Mouse (Mus musculus) left cerebral cortex, postnatal 4 days (tissue): ENCODE data around the gene Adgrl2. TPM values are rescaled to one million over a fixed set of nuclear protein-coding genes. Genes with fewer than 3 reads are reported as not detected.

Source experiments
- DNase-seq: peaks from one replicate; pipeline ENCODE4 v3.0.0-alpha.2; 2022
- intact Hi-C: fragments of 180-260 bp; cut with DNase I; formaldehyde crosslinking; loops from one replicate; pipeline ENCODE4 v1.15.1; 2025
- total RNA-seq, 2 experiments: library from RNA; stranded (reverse); gene quantifications; 2 replicates each; pipeline ENCODE4 v1.2.3; 2021

Adgrl2 gene
- total RNA-seq, 2 experiments from 2014 or later, result 258 to 274 TPM

DNA sequence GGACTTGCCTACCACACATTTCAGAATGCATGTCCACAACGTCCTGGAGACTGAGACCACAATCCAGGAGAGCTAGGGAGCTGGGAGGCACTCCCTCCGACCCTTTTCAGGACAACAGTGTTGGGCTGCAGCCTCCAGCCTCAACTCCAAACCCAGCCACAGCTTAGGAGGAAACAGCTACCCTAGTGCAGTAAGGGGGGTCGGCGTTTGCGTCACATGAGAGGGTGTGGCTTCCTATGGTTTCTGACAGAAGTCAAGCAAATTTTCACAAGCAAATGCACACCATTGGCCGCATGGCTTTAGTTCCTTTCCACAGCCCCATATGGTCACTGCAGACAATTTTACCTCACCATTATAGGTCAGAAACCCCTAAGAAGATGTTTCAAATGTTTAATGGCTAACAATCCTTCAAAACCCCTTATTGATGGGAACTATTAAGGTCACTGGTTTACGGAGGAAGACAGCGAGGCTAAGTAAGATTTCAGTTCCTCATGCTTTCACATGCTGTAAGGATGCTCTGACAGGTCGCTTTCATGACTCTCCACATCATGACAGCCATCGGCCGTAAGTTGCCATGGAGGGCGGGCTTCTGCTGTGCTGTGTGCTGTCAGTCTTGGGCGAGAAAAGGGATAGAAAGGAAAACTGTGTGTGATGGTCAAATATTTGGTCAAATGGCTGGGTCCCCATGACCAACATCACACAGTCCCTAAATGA is 94.8 kb downstream of the Adgrl2 start:
- intact Hi-C loops, result no loop called here
- no peak for DNase-seq

DNA sequence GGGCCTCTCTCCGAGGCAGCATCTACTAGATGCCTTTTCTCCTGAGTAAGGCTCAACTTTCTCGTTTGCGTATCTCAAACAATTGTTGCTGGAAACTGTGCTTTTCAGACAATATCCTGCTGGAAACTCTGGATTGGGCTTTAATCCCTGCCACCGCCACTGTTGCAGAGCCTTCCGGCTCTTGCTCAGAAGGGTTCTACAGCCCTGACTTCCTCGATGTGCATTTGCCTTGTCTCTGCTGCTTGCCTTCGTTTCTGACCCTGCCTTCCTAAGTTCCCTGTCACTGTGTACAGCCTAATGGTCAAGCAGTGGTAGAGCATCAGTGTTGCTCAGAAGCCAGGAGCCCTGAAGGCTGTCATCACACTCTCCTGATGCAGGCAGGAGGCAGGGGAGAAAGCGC is 95.5 kb downstream of the Adgrl2 start:
- intact Hi-C loops, result no loop called here
- no peak for DNase-seq

DNA sequence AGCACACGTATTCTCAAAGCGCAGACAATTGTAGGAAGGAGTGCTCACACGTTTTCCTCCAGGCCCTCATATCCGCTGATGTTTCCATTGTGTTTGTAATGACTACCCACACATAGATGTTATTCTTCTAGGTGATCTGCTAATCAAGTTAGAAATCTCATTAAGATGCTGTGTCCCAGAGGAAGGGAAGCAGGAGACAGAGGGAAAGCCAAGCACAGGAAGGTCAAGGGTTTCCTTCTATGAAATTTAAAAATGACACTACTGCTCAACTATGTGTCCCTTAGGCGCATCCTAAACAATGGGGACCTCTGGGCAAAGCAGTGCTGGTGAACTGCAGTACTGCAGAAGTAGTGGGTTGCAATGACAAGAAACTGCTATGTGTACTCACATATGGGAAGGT is 102.5 kb downstream of the Adgrl2 start:
- DNase-seq, result no peak
- intact Hi-C loops, result no loop called here

DNA sequence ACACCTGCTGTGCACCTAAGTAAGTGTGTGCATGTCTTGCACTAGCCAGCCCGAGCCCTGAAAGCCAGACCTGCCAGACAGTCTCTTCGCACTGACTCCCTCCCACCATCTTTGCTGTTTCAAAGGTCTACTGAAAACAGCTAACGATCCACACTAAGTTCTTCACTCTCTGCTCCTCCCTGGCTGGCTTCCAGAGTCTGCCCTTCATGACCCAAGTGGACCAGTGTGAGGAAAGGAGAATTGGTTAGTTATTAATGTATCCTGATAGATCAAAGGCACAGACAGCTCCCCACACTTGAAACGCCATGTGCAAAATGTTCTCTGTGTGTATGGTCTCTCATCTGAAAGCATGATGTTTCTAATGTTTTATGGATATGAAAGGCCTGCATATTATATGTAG is 103.4 kb downstream of the Adgrl2 start:
- no peak for DNase-seq
- intact Hi-C loops, result no loop called here

DNA sequence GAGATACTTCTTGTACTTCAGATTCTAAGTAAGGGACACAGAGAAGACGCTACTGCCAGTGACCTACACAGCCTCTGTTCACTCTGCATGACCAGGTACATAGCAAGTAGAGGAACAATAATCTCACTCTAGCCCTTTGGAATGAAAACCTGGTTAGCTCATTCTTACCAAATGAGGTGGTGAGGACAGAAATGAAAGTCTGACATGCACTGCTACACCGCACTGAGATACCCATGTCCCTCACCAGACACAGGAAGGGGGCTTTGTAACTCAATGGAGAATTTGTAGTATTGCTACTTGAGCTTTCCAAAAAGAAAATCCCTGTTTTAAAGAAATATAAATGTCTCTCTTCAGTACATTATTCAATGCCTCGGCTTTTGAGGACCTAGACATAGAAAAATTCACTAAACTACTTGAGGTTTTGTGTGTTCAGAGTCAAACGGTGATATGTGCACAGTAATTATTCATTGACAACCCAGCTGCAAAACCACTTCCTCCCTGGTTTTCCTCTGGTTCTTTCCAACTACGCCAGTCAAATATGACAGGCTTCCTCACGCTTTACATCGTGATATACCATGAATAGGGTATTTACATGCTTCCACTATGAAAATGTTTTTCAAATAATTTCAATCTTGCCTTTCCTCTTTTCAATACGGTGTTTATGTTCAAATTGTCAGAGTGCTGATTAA is 104.2 kb downstream of the Adgrl2 start:
- intact Hi-C loops, result no loop called here
- no peak for DNase-seq

DNA sequence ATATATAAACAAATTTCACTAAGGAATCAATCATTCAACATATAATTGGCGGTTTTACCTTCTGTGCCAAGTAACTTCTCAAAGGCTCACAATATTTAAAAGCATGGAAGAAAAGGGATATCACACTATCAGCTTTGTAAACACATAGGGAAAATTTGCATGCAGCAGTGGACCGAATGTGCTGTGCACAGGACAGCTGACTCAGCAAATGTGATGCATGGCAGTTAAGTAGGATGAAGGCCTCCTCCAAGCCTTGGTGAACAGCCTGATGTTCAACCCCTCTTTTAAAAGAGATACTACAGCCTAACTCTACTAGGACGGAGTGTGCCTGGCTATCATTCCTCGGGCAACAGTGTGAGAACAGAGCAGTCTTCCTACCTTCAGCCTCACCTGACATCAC is 105.2 kb downstream of the Adgrl2 start:
- no peak for DNase-seq
- intact Hi-C loops, result no loop called here

DNA sequence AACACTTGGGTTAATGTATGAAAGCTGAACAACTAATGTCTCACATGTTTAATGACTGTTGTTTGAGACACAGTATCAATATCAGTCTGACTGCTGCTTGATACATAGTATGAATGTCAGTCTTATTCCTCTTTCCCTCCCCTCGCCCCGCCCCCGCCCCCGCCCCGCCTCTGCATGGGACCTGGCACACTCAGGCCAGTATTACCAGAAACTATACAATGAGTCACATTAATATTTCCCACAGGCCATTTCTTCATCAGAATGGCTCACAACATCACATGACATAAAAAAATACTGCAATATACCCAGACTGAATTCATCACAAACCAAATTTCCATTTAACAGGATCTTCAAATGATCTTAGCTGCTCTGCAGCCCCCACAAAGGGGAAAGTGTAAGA is 108.9 kb downstream of the Adgrl2 start:
- intact Hi-C loops, result no loop called here

DNA sequence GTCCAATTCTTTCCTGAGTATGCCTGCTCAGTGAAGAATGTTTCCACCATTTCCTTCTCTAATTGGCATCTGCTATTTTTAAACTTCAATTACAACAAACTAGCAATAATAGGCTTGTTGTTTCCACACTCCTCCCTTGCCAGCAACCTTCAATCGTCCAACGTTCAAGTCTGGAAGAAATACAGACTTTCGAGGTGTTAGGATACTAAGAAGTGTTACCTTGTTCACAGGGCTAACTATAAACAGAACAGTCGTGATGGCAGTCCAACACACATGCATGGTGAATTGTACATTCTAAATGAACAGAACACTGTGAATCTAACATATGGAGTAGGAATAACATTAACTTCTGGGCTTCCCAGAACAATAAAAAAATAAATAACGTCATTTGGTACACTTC is 117.8 kb downstream of the Adgrl2 start:
- no peak for DNase-seq
- intact Hi-C loops, result no loop called here

More for the DNA sequence above, 108.9 kb downstream of the Adgrl2 start:
- no peak for DNase-seq

GRCm38 (mm10) chr3:148871792-148872464 is 118.4 kb downstream of the Adgrl2 start:
- intact Hi-C loops, result no loop called here
- DNase-seq, result no peak

DNA sequence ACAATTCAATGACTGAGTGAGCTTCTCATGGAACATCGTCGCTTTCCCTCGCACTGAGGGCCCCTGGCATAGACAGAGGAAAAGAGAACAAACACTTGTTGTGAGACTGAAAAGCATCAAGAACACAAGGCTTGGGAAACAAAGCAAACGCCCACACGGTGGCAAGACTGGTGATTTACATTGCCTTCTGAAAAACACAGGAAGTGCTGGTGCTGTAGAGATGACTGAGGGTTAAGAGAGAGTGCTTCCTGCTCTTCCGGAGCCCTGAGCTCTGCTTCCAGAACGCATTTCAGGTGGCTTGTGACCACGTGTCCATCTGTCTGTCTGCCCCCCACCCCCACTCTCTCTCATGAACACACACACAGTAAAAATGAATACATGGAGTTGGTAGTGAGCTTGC is 122.7 kb downstream of the Adgrl2 start:
- intact Hi-C loops, result loop anchor here (10.0 kb wide), 1 partner anchor 97 kb away; no protein-coding TSS in a partner anchor

DNA sequence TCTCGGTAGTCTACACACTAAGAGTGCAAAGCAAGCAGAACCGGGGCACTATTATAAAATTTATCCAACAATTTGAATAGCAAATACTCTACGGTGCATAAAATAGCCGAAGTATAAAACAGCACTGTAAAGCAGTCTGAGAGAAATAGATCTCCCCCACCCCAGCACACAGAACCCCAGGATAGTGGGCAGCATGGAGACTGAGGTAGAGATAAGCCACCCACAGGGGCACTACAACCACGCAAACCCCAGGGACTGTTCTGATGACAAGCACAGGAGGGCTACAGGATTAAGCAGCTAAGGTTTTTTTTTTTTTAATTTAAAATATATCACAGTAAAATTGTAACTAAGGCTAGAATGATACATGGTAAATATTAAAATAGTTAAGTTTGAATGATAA is 123.7 kb downstream of the Adgrl2 start:
- intact Hi-C loops, result loop anchor here (10.0 kb wide), 1 partner anchor 98 kb away; no protein-coding TSS in a partner anchor
- DNase-seq, result no peak

More for the DNA sequence above, 122.7 kb downstream of the Adgrl2 start:
- no peak for DNase-seq

- intact Hi-C loops, result loop anchor here (10.0 kb wide), 1 partner anchor 99 kb away; no protein-coding TSS in a partner anchor
Measured at GRCm38 (mm10) chr3:148866053-148866452, 124.3 kb downstream of the Adgrl2 start.

GRCm38 (mm10) chr3:148865234-148865633 is 125.1 kb downstream of the Adgrl2 start:
- intact Hi-C loops, result loop anchor here (10.0 kb wide), 1 partner anchor 100 kb away; no protein-coding TSS in a partner anchor
- DNase-seq, result no peak

More at GRCm38 (mm10) chr3:148866053-148866452, 124.3 kb downstream of the Adgrl2 start:
- DNase-seq, result no peak

DNA sequence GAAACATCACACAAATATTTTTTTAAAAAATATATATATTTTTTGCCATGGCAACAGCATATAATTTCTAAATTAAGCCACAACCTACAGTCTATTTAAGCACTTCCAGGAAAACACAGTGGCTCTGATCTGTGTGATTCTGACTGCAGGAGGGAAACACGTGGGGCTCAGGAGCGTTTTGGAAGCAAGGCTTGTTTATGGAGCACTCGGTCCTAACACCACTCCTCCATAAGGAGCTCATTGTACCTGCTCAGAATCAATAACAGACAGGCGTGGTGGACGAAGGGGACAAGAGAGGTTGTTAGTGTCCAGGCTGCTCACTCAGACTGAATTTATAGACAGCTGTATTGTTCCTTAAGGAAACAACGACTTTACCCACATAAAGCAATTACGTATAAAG is 128.5 kb downstream of the Adgrl2 start:
- no peak for DNase-seq
- intact Hi-C loops, result loop anchor here (10.0 kb wide), 1 partner anchor 103 kb away; no protein-coding TSS in a partner anchor

DNA sequence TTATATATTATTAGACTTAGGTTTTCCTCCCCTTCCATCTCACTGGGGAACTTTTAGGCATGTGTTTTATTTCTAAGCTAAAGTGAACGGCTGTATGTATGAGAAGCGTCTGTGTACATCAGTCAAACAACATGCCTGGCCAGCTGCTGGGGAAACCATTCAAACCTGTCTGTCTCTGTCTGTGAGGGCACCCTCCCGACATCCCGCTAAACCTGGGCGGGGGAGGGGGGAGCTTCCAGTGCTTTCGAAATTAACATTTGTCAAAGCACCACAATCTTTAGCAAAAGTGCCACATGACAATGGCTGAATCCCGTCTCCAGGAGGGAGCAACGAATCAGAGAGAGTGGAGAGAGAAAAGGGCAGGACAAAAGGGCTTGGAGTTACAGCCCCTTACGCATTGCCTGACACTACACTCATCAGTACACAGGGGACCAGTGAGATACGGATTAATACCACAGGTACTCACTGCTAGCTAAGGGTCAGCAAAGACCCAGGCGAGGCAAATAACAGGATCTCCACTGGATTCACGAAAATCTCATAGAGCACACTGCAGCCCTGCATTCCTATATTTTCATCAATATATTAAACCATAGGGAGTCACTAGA is 135.9 kb downstream of the Adgrl2 start:
- DNase-seq, result no peak
- intact Hi-C loops, result no loop called here

GRCm38 (mm10) chr3:148853372-148853771 is 137.0 kb downstream of the Adgrl2 start:
- peak; percentile 21 for DNase-seq
- intact Hi-C loops, result no loop called here

DNA sequence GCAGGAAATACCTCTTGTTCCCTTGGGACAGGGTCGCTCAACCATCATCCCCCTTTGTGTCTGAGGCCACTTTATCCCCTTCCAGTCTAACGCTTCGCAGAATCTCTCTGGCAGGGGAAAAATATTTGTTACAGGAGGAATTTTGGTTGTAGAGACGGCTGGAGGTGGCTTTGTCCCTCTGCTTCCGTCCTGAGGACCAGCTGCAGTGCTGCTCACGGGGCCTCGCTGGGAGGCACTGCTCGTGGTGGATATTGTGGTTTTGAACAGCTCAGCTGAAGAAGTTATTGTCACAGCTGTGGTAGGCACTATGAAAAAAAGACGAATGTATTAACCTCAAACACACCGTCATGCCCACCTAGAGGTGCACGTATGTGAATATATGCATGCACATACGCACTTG is 137.8 kb downstream of the Adgrl2 start:
- DNase-seq, result no peak
- intact Hi-C loops, result no loop called here

DNA sequence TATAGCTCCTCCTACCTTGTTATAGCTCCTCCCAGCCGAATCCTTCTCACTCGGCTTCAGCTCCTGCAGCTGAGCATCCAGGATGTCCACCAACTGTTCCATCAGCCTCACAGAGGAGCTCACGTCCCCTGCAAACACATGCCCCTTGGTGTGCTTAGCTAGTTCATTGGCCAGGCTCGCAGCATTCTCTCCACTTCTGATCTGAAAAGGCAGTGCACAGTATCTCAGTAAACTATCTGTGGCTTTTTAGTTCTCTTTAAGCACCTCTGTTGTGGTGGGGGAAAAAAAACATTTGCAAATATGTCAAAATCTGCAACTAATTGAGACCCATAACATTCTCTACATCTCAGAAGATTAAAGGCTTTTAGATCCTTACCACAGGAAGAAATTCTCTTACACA is 139.5 kb downstream of the Adgrl2 start:
- DNase-seq, result no peak
- intact Hi-C loops, result no loop called here

DNA sequence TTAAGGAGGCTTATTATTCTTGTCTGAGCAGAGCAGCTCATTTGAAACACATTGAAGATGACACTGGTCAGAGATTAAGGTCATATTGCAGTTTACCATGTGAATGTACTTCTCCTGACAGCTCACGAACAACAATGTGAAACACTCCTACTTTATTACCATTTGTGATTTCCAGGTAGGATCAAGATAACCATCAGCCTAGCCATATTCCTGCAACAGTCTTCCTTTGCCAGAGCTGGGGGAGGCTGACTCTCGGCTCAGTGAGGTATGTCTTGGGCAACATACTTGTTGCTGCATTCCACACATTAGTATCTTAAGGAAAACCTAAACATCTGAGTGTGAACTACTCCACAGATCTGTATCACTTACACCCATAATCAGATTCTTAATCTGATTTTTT is 142.0 kb downstream of the Adgrl2 start:
- DNase-seq, result no peak
- intact Hi-C loops, result no loop called here

GRCm38 (mm10) chr3:148844182-148844581 is 146.2 kb downstream of the Adgrl2 start:
- DNase-seq, result no peak

DNA sequence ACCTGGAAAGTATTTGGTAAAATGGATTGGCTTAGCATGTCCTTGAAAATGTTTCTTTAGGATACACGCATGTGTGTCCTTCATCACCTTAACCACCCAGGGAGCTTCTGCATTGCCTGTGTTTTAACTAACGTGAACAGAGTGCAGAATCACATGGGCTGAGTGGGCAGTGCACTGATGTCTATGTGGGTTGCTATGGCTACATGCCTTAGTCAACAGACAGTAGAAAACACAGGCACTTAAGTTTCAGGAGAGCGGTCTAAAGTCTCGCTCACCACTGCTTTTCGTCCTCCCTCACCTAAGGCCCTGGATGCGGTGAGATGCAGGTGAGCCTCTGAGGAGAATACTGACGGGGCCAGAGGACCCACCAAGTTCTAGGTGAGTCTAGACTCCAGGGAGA is 147.8 kb downstream of the Adgrl2 start:
- intact Hi-C loops, result no loop called here

More at GRCm38 (mm10) chr3:148844182-148844581, 146.2 kb downstream of the Adgrl2 start:
- intact Hi-C loops, result no loop called here

More for the DNA sequence above, 147.8 kb downstream of the Adgrl2 start:
- no peak for DNase-seq
